Mouse (Mus musculus) left cerebral cortex, postnatal 14 days (tissue): Measurements from ENCODE around the gene Ctdsp1. TPM values are rescaled to one million over a fixed set of nuclear protein-coding genes. Genes with fewer than 3 reads are reported as not detected.
A peak's percentile ranks its signal among the peaks of the same experiment; 100 is the strongest.
"Not testable (repeated sequence)": the region's sequence is repeated elsewhere in the genome, so short reads cannot be mapped to it uniquely, and the experiment has no call there.

ENCODE experiments used
- DNase-seq, 2 experiments: peaks; one replicate each; pipeline ENCODE4 v3.0.0; 2021 to 2022; ENCODE audit warnings: low spot score in 2 of 2, mixed read lengths in 1 of 2
- intact Hi-C: fragments of 180-260 bp; cut with DNase I; formaldehyde crosslinking; loops from one replicate; pipeline ENCODE4 v1.15.1; 2025
- total RNA-seq, 2 experiments: library from RNA; stranded (reverse); gene quantifications; 2 replicates each; pipeline ENCODE4 v1.2.3; 2021

Ctdsp1 gene
- total RNA-seq, 2 experiments from 2014 or later = 17.7 to 25.5 TPM

- intact Hi-C loops = loop anchor here (5.0 kb wide), 1 partner anchor 59 kb away; no protein-coding TSS in a partner anchor
- no peak for DNase-seq
Observed at GRCm38 (mm10) chr1:74393010-74393409, 1.7 kb downstream of the Ctdsp1 start.

GRCm38 (mm10) chr1:74393697-74394096, 2.4 kb downstream of the Ctdsp1 start:
- intact Hi-C loops = loop anchor here (5.0 kb wide), 1 partner anchor 59 kb away; no protein-coding TSS in a partner anchor
- no peak for DNase-seq

DNA sequence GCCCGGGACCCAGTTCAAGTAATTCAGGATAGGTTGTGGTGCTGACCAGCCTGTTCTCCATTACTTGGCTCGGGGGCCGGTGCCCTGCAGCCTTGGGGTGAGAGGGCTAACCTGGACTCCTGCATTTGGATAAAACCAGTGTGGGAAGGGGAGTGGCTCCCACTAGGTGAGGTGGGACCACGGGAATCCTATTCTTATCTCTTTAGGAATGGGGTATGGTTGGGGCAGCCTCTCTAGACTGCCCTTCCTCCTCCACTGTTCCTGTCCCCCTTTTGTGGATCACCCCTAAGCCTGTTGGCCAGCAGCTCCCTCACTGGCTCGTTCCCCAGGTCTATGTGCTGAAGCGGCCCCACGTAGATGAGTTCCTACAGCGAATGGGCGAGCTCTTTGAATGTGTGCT, 3.0 kb downstream of the Ctdsp1 start:
- intact Hi-C loops = loop anchor here (5.0 kb wide), 1 partner anchor 58 kb away; no protein-coding TSS in a partner anchor
- no peak for DNase-seq

DNA sequence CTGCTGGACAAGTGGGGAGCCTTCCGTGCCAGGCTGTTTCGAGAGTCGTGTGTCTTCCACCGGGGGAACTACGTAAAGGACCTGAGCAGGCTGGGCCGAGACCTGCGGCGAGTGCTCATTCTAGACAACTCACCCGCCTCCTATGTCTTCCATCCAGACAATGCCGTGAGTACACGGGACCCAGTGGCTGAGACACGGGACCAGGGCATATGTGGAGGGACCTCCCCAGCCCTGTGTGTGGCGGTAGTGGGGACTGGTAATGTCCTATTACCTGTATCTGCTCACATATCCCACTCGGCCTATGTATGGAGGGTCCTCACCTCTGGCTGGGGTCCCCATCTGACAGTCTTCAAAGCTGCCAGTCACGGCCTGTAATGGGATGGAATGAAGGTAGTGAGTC, 3.5 kb downstream of the Ctdsp1 start:
- intact Hi-C loops = loop anchor here (5.0 kb wide), 1 partner anchor 57 kb away; no protein-coding TSS in a partner anchor
- no peak for DNase-seq

- no peak for DNase-seq
- intact Hi-C loops = no loop called here
Observed at GRCm38 (mm10) chr1:74395290-74395689, 4.0 kb downstream of the Ctdsp1 start.

DNA sequence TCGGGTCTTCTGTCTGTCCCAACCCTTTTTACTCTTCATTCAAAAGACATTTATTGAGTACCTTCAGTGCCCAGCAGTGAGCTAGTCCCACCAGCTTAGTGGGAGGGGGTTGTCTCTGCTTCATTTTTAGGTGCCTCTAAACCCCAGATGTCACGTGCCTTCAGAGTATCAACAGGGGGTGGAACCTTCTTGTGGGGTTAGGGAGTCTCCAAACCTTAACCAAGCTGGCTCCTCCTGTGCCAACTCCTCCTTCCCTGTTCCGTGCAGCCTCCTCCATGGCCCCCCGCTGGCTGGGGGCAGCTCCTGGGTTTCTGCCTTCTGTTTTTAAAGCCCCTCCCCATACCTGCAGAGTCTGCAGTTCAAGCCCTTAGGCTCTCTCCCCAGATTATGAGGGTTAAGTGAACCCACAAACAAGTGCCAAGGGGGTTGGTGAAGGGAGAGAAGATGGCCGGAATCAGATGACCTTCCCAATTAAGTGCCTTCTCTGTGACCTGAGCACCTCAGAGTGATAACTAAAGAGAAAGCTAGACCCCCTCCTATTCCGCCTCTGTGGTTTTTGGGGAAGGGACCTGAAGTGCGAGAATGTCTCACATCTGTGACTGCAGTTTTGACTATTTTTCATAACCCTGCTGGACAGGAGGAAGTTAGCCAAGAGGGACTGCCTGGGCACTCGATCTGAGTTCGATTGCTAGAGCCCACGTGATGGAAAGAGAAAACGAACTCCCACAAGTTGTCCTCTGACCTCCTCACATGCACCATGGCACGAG, 5.3 kb downstream of the Ctdsp1 start:
- intact Hi-C loops, DNase-seq: not testable (repeated sequence)

- intact Hi-C loops = no loop called here
- DNase-seq = peak; percentile 86 to 91
Observed at GRCm38 (mm10) chr1:74397268-74397918, 6.1 kb downstream of the Ctdsp1 start.

DNA sequence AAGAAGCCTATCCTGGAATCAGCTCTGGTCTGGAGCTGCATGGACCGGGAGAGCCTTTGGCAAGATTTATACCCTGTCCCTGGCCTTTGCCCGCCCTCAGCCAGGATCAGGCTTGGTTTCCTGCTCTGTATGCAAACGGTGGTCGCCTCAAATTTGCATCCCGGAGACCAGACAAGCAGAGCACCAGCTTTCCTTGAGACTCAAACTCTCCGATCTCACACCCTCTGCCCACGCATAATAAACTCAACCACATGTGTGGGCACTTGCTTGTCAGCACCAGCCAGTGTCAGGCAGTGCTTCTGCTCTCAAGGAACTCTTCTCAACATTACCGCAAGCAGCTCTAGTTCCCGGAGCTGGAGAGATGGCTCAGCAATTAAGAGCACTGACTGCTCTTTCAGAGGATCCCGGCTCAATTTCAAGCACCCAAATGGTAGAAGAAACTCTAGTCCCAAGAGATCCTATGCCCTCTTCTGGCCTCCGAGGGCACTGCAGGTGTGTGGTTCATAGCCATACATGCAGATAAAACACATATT, 6.7 kb downstream of the Ctdsp1 start:
- intact Hi-C loops = no loop called here
- DNase-seq = peak; percentile 69 to 77

DNA sequence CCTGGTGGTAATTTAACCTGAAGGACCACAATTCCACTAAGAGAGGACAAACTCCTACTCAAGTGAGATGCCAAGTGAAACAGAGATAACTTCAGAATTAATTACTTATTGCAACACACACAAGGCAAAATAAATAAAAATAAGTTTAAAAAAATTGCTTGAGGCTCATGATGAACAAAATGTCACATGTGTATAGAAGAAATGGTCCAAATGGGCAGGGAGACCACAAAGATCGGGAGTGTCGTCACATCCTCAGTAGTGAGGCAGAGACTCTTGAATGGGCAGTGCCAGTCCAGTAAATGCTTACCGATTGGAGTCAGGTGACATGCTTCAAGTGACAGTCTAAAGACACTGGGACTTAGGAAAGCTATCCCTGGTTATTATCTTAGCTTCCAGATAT, 9.2 kb downstream of the Ctdsp1 start:
- DNase-seq = no peak
- intact Hi-C loops = no loop called here

GRCm38 (mm10) chr1:74401015-74401702, 9.8 kb downstream of the Ctdsp1 start:
- no peak for DNase-seq
- intact Hi-C loops = no loop called here

GRCm38 (mm10) chr1:74404206-74404605, 12.9 kb downstream of the Ctdsp1 start:
- intact Hi-C loops = no loop called here
- no peak for DNase-seq

DNA sequence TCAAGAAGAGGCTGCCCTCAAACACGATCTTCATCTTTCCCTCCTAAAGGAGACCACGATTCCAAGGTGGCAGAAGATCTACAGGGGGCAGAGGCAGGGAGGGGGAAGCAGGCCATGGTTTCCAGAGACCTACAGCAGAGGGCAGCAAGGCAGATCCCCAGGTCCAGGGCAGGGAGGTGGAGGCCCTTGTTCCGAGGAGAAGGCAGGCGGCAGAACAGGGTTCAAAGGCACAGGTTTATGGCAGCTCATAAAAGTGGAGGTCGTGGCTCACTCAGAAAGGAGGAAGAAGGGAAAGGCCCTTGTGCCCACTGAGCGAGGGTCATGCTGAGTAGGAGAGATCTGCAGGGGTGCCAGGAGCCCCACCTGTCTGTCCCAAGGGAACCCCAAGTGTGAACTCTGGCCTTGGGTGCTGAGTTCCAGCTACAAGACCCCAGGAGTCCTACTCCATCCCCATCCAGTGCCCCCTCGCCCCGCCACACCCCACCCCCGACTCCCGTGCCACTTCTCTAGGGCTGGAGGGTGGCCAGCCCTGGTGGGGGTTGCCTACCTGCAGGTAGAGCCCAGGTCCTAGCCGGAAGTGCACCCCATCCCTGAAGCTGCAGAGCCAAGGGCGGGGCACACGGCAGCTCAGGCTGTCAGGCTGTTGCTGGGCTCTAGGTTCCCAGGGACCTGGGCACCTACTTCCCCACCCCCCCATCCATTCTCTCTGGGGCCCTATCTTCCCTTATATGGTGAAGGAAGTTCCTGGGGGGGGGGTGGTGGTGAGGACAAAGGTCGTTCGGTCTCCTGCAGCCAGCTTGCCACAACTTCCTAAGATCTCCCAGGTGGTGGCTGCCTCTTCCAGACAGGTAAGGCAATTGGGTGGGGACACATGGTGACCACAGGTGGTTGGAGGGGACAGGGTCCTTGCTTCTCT, 17.5 kb downstream of the Ctdsp1 start, which contains the start of gene Vil1:
TSS of gene Vil1 (plus strand) at position 788 of the 916 bp plus-strand sequence.
- no peak for DNase-seq
- intact Hi-C loops = no loop called here

DNA sequence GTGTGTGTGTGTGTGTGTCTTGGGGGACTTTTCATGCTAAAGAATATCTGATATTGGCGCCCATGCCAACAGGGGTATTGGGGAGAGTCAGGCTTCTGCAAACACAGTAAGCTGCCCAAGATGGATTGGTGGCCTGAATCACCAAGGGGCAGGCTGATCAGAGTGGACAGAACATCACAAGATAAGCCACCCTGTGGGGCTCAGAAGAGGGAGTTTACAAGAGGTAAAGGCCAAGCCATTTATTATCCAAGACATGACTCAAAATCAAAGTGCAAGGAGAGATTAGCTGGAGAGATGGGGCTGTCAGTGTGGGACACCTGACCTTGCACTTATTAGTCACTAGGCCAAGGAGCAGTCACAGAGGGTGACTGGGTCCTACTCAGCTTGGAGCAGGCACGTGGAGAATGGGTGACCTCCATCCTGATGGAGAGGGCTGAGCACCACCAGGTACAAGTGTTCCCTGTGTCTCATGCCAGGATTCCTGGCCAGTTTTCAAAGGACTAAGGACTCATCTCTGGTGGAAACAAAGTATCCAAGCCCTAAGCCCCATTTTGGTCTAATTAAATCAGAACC, 20.5 kb downstream of the Ctdsp1 start:
- no peak for DNase-seq
- intact Hi-C loops = no loop called here

DNA sequence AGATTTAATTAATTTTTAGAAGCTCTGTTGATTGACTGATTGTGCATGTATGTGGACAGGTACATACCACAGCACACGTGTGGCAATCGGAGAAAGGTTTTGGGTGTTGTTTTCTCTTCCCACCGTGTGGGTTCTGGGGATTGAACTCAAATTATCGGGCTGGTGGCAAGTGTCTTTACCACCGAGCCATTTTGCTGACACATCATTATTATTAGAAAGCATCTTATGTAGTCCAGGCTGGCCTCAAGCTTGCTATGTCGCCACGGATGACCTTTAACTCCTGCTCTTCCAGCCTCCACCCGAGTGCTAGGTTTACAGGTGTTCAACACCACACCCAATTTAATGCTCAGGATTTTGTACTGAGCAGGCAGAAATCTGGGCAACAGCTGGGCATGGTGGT, 21.4 kb downstream of the Ctdsp1 start:
- no peak for DNase-seq
- intact Hi-C loops = no loop called here

DNA sequence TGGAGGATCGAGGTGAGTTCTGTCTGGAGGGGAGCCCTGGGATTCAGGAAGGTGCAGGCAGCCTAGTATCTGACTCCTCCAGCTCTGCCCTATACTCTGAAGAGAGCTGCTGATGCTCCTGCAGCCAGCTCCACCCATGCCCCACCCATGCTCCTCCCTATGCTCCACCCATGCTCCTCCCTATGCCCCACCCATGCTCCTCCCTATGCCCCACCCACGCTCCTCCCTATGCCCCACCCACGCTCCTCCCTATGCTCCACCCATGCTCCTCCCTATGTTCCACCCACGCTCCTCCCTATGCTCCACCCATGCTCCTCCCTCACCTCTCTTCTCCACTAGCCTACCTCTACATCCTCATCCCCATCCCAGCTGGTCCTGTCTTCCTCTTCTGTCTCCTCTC, 23.8 kb downstream of the Ctdsp1 start:
- DNase-seq = no peak
- intact Hi-C loops = no loop called here

GRCm38 (mm10) chr1:74418747-74419439, 27.6 kb downstream of the Ctdsp1 start:
- intact Hi-C loops = no loop called here
- no peak for DNase-seq

GRCm38 (mm10) chr1:74419440-74419794, 28.1 kb downstream of the Ctdsp1 start:
- intact Hi-C loops = no loop called here

DNA sequence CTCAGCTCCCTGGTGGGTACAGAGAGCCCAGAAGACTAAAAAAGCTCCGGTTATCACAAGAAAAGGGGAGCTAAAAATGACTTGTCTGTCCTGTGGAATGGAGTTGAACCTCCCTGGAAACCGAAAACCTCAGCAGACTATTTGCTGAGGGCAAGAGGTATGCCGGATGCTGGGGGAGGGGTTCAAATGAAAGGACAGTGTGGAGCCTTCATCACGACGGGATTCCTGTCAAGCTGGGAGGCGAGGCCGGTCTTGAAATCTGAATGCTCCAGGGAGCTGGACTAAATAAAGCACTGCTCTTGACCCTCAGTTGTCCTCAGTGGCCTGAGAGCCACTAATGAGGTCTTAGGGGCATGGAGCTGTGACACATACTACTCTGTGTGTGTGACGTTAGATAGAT, 31.8 kb downstream of the Ctdsp1 start:
- no peak for DNase-seq
- intact Hi-C loops = no loop called here

More at GRCm38 (mm10) chr1:74419440-74419794, 28.1 kb downstream of the Ctdsp1 start:
- no peak for DNase-seq
